Mouse (Mus musculus): ENCODE data around the gene Dnal4.

- TF ChIP-seq POLR2A (IDR thresholded peaks at IDR 0.05; ENCODE audit: extremely low read depth, insufficient read depth, low read length) (no peak), CTCF (IDR thresholded peaks at IDR 0.05; ENCODE audit: extremely low read depth, insufficient read depth, low read length) (no peak)
Observed at GRCm38 (mm10) chr15:79741173-79741858, 36.3 kb downstream of the Dnal4 start.
